Mouse (Mus musculus) hindbrain, embryonic 10.5 days (tissue): ENCODE measurements at regions not wholly inside any gene's neighbourhood (a gene's known extent, or its start where the extent isn't known, plus 50 kb on each side); places are given as distances from the start of the nearest gene placed in this dataset.

Experiments
- DNase-seq: peaks from one replicate; pipeline ENCODE4 v3.0.0-alpha.2; 2017; ENCODE audit warnings: low spot score
- H3K27ac ChIP-seq: fragments of 300-500 bp; sonication (generic); 2 replicates; pipeline ENCODE4 v1.5.1; 2016; ENCODE audit warnings: mild to moderate bottlenecking, moderate library complexity
- H3K27me3 ChIP-seq: fragments of 300-500 bp; sonication (generic); 2 replicates; pipeline ENCODE4 v1.6.1; 2016; ENCODE audit warnings: mild to moderate bottlenecking; ENCODE audit not compliant: poor library complexity, insufficient read depth, severe bottlenecking
- H3K36me3 ChIP-seq: fragments of 300-500 bp; sonication (generic); 2 replicates; pipeline ENCODE4 v1.6.1; 2016; ENCODE audit warnings: mild to moderate bottlenecking, moderate library complexity
- H3K4me1 ChIP-seq: fragments of 300-500 bp; sonication (generic); replicated peaks from 2 replicates; pipeline ENCODE4 v1.6.1; 2016; ENCODE audit warnings: mild to moderate bottlenecking
- H3K4me3 ChIP-seq: fragments of 300-500 bp; sonication (generic); 2 replicates; pipeline ENCODE4 v1.5.1; 2016; ENCODE audit warnings: mild to moderate bottlenecking, moderate library complexity
- H3K9me3 ChIP-seq: fragments of 300-500 bp; sonication (generic); 2 replicates; pipeline ENCODE4 v1.6.1; 2016; ENCODE audit warnings: mild to moderate bottlenecking, moderate library complexity
- WGBS: fragments of 180-500 bp; shearing (Covaris S2); methylation state at CpG from one replicate; pipeline ENCODE4 v1.1.7; 2016; 5-methylcytosine and 5-hydroxymethylcytosine counted together

DNA sequence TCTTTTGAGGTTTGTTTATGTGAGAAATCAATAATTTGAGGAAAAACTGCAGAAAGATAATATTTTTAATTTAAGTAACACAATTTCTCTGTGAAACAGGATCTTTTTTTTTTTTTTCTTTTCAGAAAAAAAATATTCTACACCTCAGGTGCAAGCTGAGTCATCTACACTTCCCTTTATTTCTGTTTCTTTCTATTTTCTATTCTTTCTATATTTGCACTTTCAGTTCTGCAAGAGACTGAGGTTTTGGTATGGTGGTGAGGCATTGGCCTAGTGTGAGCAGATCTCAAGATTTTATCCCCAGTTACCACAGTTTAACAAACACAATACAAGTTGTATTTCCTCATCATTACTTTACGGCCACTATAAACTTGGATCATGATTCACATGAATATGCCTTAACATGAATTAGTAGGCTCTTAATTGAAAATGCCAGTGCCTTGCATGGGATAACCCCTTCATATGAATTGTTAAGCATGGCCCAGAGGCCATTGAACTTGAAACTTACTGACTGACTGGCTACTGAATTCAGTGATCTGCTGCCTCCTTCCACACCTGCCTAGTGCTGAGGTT, 1278.1 kb downstream of the Stim2 start:
- Histone ChIP-seq H3K4me3 (no peak overlapping the region), H3K27me3 (no peaks in the 10 kb centered on the region), H3K27ac (no peak overlapping the region), H3K36me3 (no peaks in the 10 kb centered on the region), H3K4me1 (no peaks in the 10 kb centered on the region), H3K9me3 (no peaks in the 10 kb centered on the region)
- 95% methylated on average over 1 of the region's 1 CpGs for WGBS
- no peak for DNase-seq

DNA sequence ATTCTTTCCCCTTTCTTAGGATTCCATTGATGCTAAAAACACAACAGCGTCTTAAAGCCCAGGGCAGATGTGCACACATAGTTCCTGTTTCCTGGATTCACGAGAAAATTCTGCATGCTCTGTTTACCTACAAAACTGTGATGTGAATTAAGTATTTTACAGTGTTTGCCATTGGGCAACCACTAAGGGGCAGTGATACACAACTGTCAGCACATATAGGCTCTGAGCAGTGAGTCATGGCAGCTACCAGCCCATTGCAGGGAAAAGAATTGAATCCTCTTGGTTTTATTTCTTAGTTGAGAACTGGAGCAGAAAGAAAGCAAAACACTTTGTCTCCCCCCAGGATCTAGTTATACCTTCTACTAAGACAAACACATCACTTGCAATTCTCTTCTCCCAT, 1295.0 kb downstream of the Stim2 start:
- DNase-seq, result peak; percentile 3
- 65% methylated on average over 2 of the region's 2 CpGs for WGBS
- H3K4me3 ChIP-seq, result no peak overlapping the region
- no peak overlapping the region for H3K27ac ChIP-seq
- H3K27me3 ChIP-seq, result no peaks in the 10 kb centered on the region
- H3K9me3 ChIP-seq, result no peaks in the 10 kb centered on the region
- no peaks in the 10 kb centered on the region for H3K4me1 ChIP-seq
- no peaks in the 10 kb centered on the region for H3K36me3 ChIP-seq

DNA sequence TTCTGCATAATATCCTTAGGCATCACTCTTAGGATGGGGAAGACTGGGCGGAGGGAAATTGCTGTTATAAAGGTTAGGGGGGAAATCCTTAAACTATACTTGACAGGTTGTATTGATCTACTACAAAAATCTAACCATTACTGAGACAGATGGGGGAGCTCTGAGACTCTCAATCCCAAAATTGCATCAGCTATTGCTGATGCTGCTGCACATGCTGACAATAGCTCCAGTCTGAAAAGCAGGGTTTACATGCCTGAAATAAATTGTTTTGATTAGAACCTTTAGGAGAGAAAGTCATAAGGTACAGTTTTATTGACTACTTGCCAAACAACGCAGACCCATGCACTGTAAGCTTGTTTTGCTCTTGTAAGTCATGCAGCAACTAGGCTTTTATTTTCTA, 1295.7 kb downstream of the Stim2 start:
- no peak for DNase-seq
- Histone ChIP-seq H3K27ac (no peak overlapping the region), H3K9me3 (no peaks in the 10 kb centered on the region), H3K36me3 (no peaks in the 10 kb centered on the region), H3K27me3 (no peaks in the 10 kb centered on the region), H3K4me1 (no peaks in the 10 kb centered on the region), H3K4me3 (no peak overlapping the region)
- WGBS, result 73% methylated on average over 2 of the region's 2 CpGs

DNA sequence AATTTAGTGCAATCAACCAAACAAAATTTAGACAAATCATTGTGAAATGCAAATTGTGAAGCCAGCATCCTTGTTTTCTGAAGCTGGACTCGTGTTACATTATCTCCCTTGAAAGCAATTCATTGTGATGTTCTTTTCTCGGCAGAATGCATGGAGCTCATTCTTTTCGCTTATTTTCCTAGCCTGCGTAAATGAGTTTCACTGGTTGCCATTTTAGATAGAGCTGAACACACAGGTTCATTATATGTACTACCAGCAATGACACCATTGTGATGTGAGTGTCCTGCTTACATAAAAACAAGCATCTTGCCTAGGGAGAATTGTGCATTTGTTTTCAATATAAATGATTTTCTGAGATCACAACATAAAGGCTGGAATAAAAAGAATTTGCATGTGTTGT, 1296.5 kb downstream of the Stim2 start:
- H3K27ac ChIP-seq, result no peak overlapping the region
- 63% methylated on average over 4 of the region's 4 CpGs for WGBS
- DNase-seq, result no peak
- peaks cover under 1% of the 10 kb centered on the region; the same call in 1 of the 2 replicates for H3K4me1 ChIP-seq
- H3K4me3 ChIP-seq, result no peak overlapping the region
- H3K36me3 ChIP-seq, result no peaks in the 10 kb centered on the region
- H3K27me3 ChIP-seq, result no peaks in the 10 kb centered on the region
- no peaks in the 10 kb centered on the region for H3K9me3 ChIP-seq

DNA sequence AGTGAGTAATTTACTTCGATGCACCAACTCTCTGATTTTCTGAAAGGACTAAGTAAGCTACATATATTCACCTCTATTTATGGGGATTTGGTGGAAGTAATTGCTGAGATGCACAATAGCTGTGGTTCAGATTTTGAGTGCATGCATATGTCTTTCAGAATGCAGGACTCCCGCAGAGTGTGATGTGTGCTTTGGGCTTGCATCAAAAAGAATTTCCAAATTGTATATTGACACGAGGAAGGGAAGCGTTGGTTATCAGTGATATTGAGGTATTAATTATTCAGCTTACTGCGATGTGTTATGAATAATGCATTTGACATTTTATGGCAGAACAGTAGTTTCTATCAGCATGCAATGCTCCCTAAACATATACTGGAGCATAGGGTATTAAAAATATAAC, 1303.2 kb downstream of the Stim2 start:
- no peaks in the 10 kb centered on the region for H3K9me3 ChIP-seq
- no peak overlapping the region for H3K4me3 ChIP-seq
- H3K36me3 ChIP-seq, result no peaks in the 10 kb centered on the region
- peaks cover 2% of the 10 kb centered on the region; the same call in 1 of the 2 replicates for H3K4me1 ChIP-seq
- 83% methylated on average over 5 of the region's 5 CpGs for WGBS
- no peak overlapping the region for H3K27ac ChIP-seq
- H3K27me3 ChIP-seq, result no peaks in the 10 kb centered on the region
- DNase-seq, result no peak

GRCm38 (mm10) chr5:55345968-55346367, 1347.7 kb downstream of the Stim2 start:
- Histone ChIP-seq H3K9me3 (no peaks in the 10 kb centered on the region), H3K27ac (no peak overlapping the region), H3K4me1 (no peaks in the 10 kb centered on the region), H3K27me3 (no peaks in the 10 kb centered on the region), H3K4me3 (no peak overlapping the region), H3K36me3 (no peaks in the 10 kb centered on the region)
- DNase-seq, result no peak
- WGBS, result 76% methylated on average over 1 of the region's 1 CpGs

DNA sequence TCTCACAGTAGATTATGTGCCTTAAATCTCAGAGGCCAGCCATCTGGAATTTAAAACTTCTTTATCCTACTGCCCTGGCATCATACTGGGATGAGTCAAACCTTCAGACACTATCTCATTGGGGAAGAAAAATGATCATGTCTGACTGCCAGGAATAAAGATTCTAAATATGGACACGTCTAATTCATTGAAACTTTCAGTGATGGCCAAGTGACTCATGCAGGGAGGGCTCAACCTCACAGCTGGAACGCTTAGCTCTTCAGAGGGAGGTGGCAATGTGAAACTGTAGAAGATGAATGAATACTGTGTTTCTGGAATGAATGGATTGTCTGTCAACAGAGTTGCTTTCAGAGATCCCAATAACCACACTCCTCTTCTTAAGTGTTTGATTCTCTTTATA, 1357.2 kb downstream of the Stim2 start:
- WGBS, result 23% methylated on average over 2 of the region's 2 CpGs
- peak; percentile 33 for DNase-seq

DNA sequence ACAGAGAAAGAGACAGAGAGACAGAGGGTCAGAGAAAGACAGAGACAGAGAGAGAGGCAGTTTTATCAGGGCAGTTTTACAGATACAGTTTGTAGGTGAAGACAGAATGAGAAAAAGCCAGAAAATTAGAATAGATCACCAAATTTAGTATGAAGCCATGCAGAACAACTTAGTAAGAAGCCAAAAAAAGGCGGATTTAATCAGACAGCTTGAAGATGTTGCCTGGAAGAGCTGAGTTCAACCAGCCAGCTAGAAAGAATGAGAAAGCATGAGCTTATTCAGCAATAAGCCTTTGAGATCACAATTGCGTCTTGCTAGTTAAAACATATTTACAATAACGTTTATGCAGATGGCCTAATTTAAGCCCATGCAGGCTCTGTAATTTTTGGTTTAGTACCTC, 1376.0 kb downstream of the Stim2 start:
- DNase-seq, result no peak

More for the DNA sequence above, 1357.2 kb downstream of the Stim2 start:
- H3K27me3 ChIP-seq, result no peaks in the 10 kb centered on the region
- no peak overlapping the region for H3K27ac ChIP-seq
- H3K9me3 ChIP-seq, result no peaks in the 10 kb centered on the region
- H3K4me3 ChIP-seq, result no peak overlapping the region
- no peaks in the 10 kb centered on the region for H3K36me3 ChIP-seq
- H3K4me1 ChIP-seq, result no peaks in the 10 kb centered on the region

DNA sequence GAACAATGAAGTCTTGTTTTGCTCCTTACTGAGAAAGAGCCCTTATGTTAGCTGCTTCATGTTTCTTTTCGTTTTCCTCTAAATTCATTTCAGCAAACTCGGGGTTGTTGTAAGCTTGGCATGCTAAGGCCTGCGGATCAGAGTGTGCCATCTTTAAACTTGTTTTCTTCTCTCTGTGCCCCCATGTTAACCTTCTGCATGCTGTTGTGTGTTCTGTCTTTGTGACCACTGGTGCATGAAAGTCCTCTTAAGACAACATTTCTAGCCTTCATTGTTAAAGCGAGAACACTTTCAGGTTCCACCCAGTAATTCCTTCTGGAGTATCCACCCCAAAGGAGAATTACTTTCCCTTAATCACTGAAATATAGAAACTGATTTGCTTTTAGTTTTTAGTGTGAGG, 1392.5 kb downstream of the Stim2 start:
- no peaks in the 10 kb centered on the region for H3K9me3 ChIP-seq
- H3K27ac ChIP-seq, result no peak overlapping the region
- H3K4me3 ChIP-seq, result no peak overlapping the region
- WGBS, result 33% methylated on average over 4 of the region's 4 CpGs
- H3K4me1 ChIP-seq, result peaks cover 18% of the 10 kb centered on the region; the same call in 1 of the 2 replicates
- H3K27me3 ChIP-seq, result no peaks in the 10 kb centered on the region
- DNase-seq, result no peak
- no peaks in the 10 kb centered on the region for H3K36me3 ChIP-seq

More for the DNA sequence above, 1376.0 kb downstream of the Stim2 start:
- WGBS, result 87% methylated on average over 3 of the region's 3 CpGs
- H3K9me3 ChIP-seq, result no peaks in the 10 kb centered on the region
- H3K27me3 ChIP-seq, result no peaks in the 10 kb centered on the region
- no peaks in the 10 kb centered on the region for H3K36me3 ChIP-seq
- H3K4me1 ChIP-seq, result no peaks in the 10 kb centered on the region
- H3K4me3 ChIP-seq, result no peak overlapping the region
- H3K27ac ChIP-seq, result no peak overlapping the region

GRCm38 (mm10) chr5:55395986-55396385, 1397.7 kb downstream of the Stim2 start:
- H3K9me3 ChIP-seq, result no peaks in the 10 kb centered on the region
- DNase-seq, result no peak
- H3K27ac ChIP-seq, result no peak overlapping the region
- H3K36me3 ChIP-seq, result no peaks in the 10 kb centered on the region
- no peaks in the 10 kb centered on the region for H3K27me3 ChIP-seq
- peaks cover under 1% of the 10 kb centered on the region; the same call in 1 of the 2 replicates for H3K4me1 ChIP-seq
- H3K4me3 ChIP-seq, result no peak overlapping the region
- WGBS, result 60% methylated on average over 2 of the region's 2 CpGs

DNA sequence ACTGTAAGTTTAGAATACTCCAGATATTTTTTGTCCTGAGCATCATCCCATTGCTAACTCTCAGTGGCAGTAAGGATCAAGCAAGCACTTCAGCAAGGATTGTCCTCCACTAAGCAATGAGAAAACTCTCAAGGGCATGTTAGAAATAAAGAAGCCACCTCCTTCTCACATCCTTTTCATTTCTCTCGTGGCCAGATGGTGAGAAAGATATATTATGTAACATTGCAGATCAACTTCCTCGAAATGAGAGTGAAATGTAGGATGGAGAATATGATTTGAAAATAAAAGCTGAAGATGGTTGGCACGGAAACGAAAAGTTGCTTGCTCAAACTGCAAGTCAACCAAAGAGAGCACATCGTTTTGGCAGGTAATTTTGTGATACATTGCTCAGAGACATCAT, 1417.8 kb downstream of the Stim2 start:
- Histone ChIP-seq H3K9me3 (no peaks in the 10 kb centered on the region), H3K4me3 (no peak overlapping the region), H3K36me3 (no peaks in the 10 kb centered on the region), H3K27me3 (no peaks in the 10 kb centered on the region), H3K4me1 (no peaks in the 10 kb centered on the region), H3K27ac (no peak overlapping the region)
- WGBS, result 86% methylated on average over 5 of the region's 5 CpGs
- DNase-seq, result no peak

DNA sequence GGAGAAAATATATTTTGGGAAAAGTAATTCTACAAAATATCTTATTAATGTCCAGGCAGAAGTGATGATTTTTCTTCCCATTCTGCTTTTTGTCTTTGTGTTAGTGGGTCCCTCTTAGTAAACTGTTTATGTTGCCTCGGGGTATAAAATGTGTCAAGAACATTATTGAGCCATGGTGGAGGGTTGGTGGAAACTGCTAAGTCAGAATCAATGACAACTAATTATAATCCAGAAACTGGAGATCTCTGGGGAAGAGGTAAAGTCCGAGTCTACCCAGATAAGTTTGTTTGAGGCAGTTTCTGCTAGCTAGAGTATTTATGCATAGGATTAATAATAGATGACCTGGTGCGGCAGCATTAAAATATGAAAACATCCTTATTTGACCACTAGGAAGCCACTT, 1440.9 kb downstream of the Stim2 start:
- H3K4me1 ChIP-seq, result no peaks in the 10 kb centered on the region
- DNase-seq, result no peak
- no peak overlapping the region for H3K4me3 ChIP-seq
- H3K9me3 ChIP-seq, result no peaks in the 10 kb centered on the region
- H3K27ac ChIP-seq, result no peak overlapping the region
- WGBS, result 84% methylated on average over 3 of the region's 3 CpGs
- no peaks in the 10 kb centered on the region for H3K36me3 ChIP-seq
- no peaks in the 10 kb centered on the region for H3K27me3 ChIP-seq

DNA sequence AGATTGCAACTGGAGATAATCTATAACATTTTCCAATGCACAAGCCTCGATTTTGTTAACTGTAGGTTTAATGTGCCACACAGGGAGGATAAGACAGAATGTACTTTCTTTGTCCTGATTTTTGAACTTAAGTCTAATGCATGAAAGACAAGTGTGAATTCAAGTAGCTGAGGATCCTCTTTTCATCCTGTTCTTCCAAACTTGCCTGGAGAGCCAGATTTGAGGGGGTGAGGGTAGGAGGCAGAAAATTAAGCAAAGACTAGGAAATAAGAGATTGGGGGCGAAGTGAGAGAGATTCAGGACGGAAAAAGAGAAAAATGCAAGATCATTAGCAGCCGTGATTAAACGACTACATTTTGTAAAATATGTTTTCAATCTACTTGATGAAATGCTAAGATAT, 1450.8 kb downstream of the Stim2 start:
- H3K27ac ChIP-seq, result no peak overlapping the region
- H3K36me3 ChIP-seq, result no peaks in the 10 kb centered on the region
- no peaks in the 10 kb centered on the region for H3K4me1 ChIP-seq
- no peaks in the 10 kb centered on the region for H3K9me3 ChIP-seq
- WGBS, result 87% methylated on average over 5 of the region's 5 CpGs
- H3K4me3 ChIP-seq, result no peak overlapping the region
- DNase-seq, result no peak
- H3K27me3 ChIP-seq, result no peaks in the 10 kb centered on the region
